Mouse (Mus musculus) heart, adult 2 months (tissue): ENCODE results near the gene Abcg2.
"Not testable (repeated sequence)": the region's sequence is repeated elsewhere in the genome, so short reads cannot be mapped to it uniquely, and the experiment has no call there.

Source experiments
- CTCF ChIP-seq: fragments of 200-600 bp; IDR thresholded peaks from 2 replicates; pipeline ENCODE4 v1.8.1; 2022; ENCODE audit warnings: antibody characterized with exemption, mild to moderate bottlenecking, moderate library complexity
- EP300 ChIP-seq: fragments of 200-500 bp; IDR thresholded peaks from 2 replicates; pipeline ENCODE4 v1.6.1; 2011; ENCODE audit warnings: low read depth, low read length, control low read depth; ENCODE audit not compliant: insufficient read depth
- POLR2A ChIP-seq: fragments of 200-500 bp; IDR thresholded peaks from 2 replicates; pipeline ENCODE4 v1.6.1; 2011; ENCODE audit warnings: mild to moderate bottlenecking, low read depth, low read length, control low read depth; ENCODE audit not compliant: insufficient read depth

GRCm38 (mm10) chr6:58540263-58540662 lies 44.1 kb upstream of the Abcg2 start:
- TF ChIP-seq EP300, CTCF, POLR2A: not testable (repeated sequence)
